Mouse (Mus musculus) forebrain, embryonic 12.5 days (tissue): ENCODE data around the gene Fam222a. TPM values are rescaled to one million over a fixed set of nuclear protein-coding genes. Genes with fewer than 3 reads are reported as not detected.

Experiments
- ATAC-seq: fragments of 200-750 bp; cut with Nextera tagmentation; 2 replicates; pipeline ENCODE4 v1.8.0; 2017; ENCODE audit warnings: moderate TSS enrichment; ENCODE audit not compliant: low FRiP score
- H3K27ac ChIP-seq: fragments of 300-500 bp; sonication (generic); 2 replicates; pipeline ENCODE4 v1.5.1; 2016; ENCODE audit warnings: mild to moderate bottlenecking
- H3K27me3 ChIP-seq: fragments of 300-500 bp; sonication (generic); 2 replicates; pipeline ENCODE4 v1.6.1; 2016; ENCODE audit warnings: mild to moderate bottlenecking
- H3K36me3 ChIP-seq: fragments of 300-500 bp; sonication (generic); replicated peaks from 2 replicates; pipeline ENCODE4 v1.6.1; 2016; ENCODE audit warnings: mild to moderate bottlenecking
- H3K4me1 ChIP-seq: fragments of 300-500 bp; sonication (generic); 2 replicates; pipeline ENCODE4 v1.6.1; 2016
- H3K4me2 ChIP-seq: fragments of 300-500 bp; sonication (generic); 2 replicates; pipeline ENCODE4 v1.6.1; 2016; ENCODE audit warnings: mild to moderate bottlenecking, moderate library complexity
- H3K4me3 ChIP-seq: fragments of 300-500 bp; sonication (generic); replicated peaks from 2 replicates; pipeline ENCODE4 v1.5.1; 2016; ENCODE audit warnings: mild to moderate bottlenecking
- H3K9ac ChIP-seq: fragments of 300-500 bp; sonication (generic); 2 replicates; pipeline ENCODE4 v1.6.1; 2016; ENCODE audit warnings: mild to moderate bottlenecking
- H3K9me3 ChIP-seq: fragments of 300-500 bp; sonication (generic); 2 replicates; pipeline ENCODE4 v1.6.1; 2016
- WGBS: fragments of 180-500 bp; shearing (Covaris S2); methylation state at CpG from one replicate; pipeline ENCODE4 v1.1.7; 2016; 5-methylcytosine and 5-hydroxymethylcytosine counted together
- polyA plus RNA-seq: library from polyadenylated mRNA; unstranded; fragments of >200 nt; fragmentation: Nextera tagmentation; extraction: Ambion mirVana; gene quantifications from 2 replicates; pipeline ENCODE4 v1.2.1, GENCODE M21; 2016

The Fam222a gene
- polyA plus RNA-seq, 1 experiment from 2014 or later: 6.9 TPM

DNA sequence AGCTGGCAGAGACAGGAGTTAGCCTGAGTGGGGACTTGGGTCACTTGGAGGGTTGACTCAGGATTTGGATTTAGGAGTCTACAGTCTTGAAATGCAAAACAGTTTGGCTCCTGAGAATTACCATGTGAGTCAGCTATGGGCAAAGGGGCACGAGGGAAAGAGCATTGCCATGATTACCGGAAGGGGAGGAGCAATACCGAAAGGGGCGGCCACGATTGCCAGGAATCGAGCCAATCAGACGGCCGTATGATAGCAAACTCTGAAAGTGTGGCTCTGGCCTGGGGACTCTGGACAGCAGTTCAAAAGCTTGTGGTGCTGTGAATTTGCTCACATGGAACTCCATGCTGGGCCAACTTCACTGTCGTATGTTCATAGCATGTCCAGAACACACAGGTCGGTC, 18.8 kb upstream of the Fam222a start:
- H3K36me3 ChIP-seq: no peaks in the 10 kb centered on the region
- no peak overlapping the region for H3K27ac ChIP-seq
- no peak overlapping the region for H3K4me3 ChIP-seq
- H3K4me1 ChIP-seq: peaks cover 32% of the 10 kb centered on the region
- ATAC-seq: no peak
- peaks cover 4% of the 10 kb centered on the region; the same call in 1 of the 2 replicates for H3K27me3 ChIP-seq
- no peaks in the 10 kb centered on the region for H3K9me3 ChIP-seq
- no peak overlapping the region for H3K9ac ChIP-seq
- H3K4me2 ChIP-seq: no peak overlapping the region
- 97% methylated on average over 10 of the region's 10 CpGs for WGBS

DNA sequence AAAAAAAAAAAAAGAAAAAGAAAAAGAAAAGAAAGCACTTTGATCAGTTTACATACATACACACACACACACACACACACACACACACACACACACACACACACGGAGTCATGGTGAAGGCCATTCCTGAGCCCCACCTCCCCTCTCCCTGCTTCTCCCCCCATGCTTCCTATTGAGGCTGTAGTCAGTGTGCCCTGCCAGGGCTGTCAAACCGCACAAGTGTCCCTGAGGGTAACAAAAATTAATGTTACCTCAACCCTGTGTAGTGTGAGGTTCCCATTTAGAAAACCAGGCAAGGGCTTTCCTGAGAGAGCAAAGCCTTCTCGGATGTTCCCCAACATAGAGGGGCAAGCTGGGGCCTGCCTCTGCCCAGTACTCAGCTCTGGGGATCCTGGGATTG, 18.0 kb upstream of the Fam222a start:
- Histone ChIP-seq H3K27ac (no peak overlapping the region), H3K36me3 (no peaks in the 10 kb centered on the region), H3K27me3 (peaks cover 8% of the 10 kb centered on the region; the same call in 1 of the 2 replicates), H3K4me2 (no peak overlapping the region), H3K9ac (no peak overlapping the region), H3K4me1 (peaks cover 32% of the 10 kb centered on the region), H3K9me3 (0 out of 2 replicates have a peak, but pooled peaks cover 2% of the 10 kb centered on the region), H3K4me3 (no peak overlapping the region)
- 89% methylated on average over 3 of the region's 3 CpGs for WGBS
- ATAC-seq: no peak

- 42% methylated on average over 7 of the region's 7 CpGs for WGBS
- Histone ChIP-seq H3K27me3 (peaks cover 11% of the 10 kb centered on the region; the same call in 1 of the 2 replicates), H3K36me3 (no peaks in the 10 kb centered on the region), H3K4me2 (no peak overlapping the region), H3K4me3 (no peak overlapping the region), H3K9ac (no peak overlapping the region), H3K4me1 (peaks cover 32% of the 10 kb centered on the region), H3K9me3 (peaks cover 9% of the 10 kb centered on the region; the same call in 1 of the 2 replicates), H3K27ac (0 out of 2 replicates have a peak overlapping the region, but pooled peaks have one; percentile 36)
- no peak for ATAC-seq
Observed at GRCm38 (mm10) chr5:114550431-114550830, 17.4 kb upstream of the Fam222a start.

- Histone ChIP-seq H3K4me2 (no peak overlapping the region), H3K9ac (no peak overlapping the region), H3K36me3 (no peaks in the 10 kb centered on the region), H3K4me1 (peaks cover 32% of the 10 kb centered on the region), H3K27ac (0 out of 2 replicates have a peak overlapping the region, but pooled peaks have one; percentile 36), H3K27me3 (peaks cover 11% of the 10 kb centered on the region; the same call in 1 of the 2 replicates), H3K9me3 (peaks cover 9% of the 10 kb centered on the region; the same call in 1 of the 2 replicates), H3K4me3 (no peak overlapping the region)
- WGBS: 7% methylated on average over 6 of the region's 6 CpGs
- no peak for ATAC-seq
Observed at GRCm38 (mm10) chr5:114550886-114551492, 16.8 kb upstream of the Fam222a start.

DNA sequence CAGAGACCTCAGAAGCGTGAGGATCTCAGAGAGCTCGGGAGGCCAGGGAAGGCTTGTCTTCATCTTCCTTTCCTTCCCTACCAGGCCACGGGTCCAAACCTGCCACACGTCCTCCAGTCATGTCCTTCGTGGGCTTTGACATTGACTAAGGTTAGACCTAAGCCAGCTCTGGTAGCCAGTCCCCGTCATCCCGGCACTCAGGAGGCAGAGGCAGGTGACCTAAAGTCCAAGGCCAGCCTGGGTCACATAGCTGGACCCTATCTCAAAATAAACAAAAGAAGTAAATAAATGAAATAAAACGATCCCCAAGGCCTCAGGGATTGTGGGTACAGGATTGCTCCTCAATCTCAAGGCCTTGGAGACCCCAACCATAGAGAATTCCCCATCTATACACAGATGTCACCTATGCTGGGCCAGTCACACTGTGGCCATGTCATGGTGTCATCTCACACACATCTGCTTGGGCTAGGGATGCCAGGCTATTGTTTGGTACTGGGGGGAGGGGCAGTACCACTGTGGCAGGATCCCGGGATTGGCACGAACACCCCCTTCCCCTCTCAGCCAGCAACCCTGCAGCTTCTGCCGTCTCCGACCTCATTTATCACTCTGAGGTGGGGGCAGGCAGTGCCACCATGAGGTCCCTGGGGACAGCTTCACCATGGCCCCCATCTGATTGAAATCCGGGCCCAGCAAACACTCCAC, 15.2 kb upstream of the Fam222a start:
- H3K4me2 ChIP-seq: no peak overlapping the region
- H3K9ac ChIP-seq: no peak overlapping the region
- no peaks in the 10 kb centered on the region for H3K36me3 ChIP-seq
- WGBS: 75% methylated on average over 13 of the region's 13 CpGs
- peaks cover 9% of the 10 kb centered on the region; the same call in 1 of the 2 replicates for H3K9me3 ChIP-seq
- H3K27ac ChIP-seq: no peak overlapping the region
- no peak overlapping the region for H3K4me3 ChIP-seq
- peaks cover 11% of the 10 kb centered on the region; the same call in 1 of the 2 replicates for H3K27me3 ChIP-seq
- peaks cover 34% of the 10 kb centered on the region for H3K4me1 ChIP-seq
- ATAC-seq: no peak

- Histone ChIP-seq H3K9me3 (peaks cover 9% of the 10 kb centered on the region; the same call in 1 of the 2 replicates), H3K9ac (no peak overlapping the region), H3K27me3 (peaks cover 11% of the 10 kb centered on the region; the same call in 1 of the 2 replicates), H3K4me3 (no peak overlapping the region), H3K4me1 (peaks cover 44% of the 10 kb centered on the region), H3K4me2 (no peak overlapping the region), H3K36me3 (no peaks in the 10 kb centered on the region), H3K27ac (no peak overlapping the region)
- ATAC-seq: no peak
- 48% methylated on average over 8 of the region's 8 CpGs for WGBS
Observed at GRCm38 (mm10) chr5:114553706-114554105, 14.1 kb upstream of the Fam222a start.

- Histone ChIP-seq H3K36me3 (no peaks in the 10 kb centered on the region), H3K4me2 (no peak overlapping the region), H3K4me3 (no peak overlapping the region), H3K9ac (no peak overlapping the region), H3K27ac (no peak overlapping the region), H3K9me3 (peaks cover 9% of the 10 kb centered on the region; the same call in 1 of the 2 replicates), H3K4me1 (peaks cover 46% of the 10 kb centered on the region), H3K27me3 (peaks cover 11% of the 10 kb centered on the region; the same call in 1 of the 2 replicates)
- ATAC-seq: no peak
- WGBS: 88% methylated on average over 2 of the region's 2 CpGs
Observed at GRCm38 (mm10) chr5:114555424-114555823, 12.4 kb upstream of the Fam222a start.

DNA sequence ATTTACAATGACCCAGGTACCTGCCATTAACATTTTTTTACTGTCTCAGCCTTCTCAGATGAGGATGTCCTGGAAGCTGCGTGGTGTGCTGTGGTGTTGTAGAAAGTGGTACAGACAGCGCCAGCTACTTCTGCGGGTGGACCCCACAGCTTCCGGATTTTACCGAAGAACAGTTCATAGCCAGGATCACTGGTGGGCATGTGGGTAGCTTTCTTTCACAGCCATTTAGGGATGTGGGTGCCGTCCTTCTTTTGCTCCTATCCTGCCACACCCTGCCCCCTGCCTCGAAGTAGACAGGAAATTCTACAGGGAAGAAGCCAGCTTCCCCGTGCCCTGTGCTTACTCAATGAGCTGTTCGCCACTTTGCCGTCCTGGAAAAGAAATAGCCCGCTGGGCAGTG, 11.7 kb upstream of the Fam222a start:
- H3K9me3 ChIP-seq: peaks cover 9% of the 10 kb centered on the region; the same call in 1 of the 2 replicates
- no peaks in the 10 kb centered on the region for H3K36me3 ChIP-seq
- H3K4me2 ChIP-seq: no peak overlapping the region
- no peak overlapping the region for H3K9ac ChIP-seq
- ATAC-seq: no peak
- H3K4me1 ChIP-seq: peaks cover 46% of the 10 kb centered on the region
- WGBS: 80% methylated on average over 11 of the region's 11 CpGs
- H3K27me3 ChIP-seq: peaks cover 11% of the 10 kb centered on the region; the same call in 1 of the 2 replicates
- no peak overlapping the region for H3K4me3 ChIP-seq
- no peak overlapping the region for H3K27ac ChIP-seq

DNA sequence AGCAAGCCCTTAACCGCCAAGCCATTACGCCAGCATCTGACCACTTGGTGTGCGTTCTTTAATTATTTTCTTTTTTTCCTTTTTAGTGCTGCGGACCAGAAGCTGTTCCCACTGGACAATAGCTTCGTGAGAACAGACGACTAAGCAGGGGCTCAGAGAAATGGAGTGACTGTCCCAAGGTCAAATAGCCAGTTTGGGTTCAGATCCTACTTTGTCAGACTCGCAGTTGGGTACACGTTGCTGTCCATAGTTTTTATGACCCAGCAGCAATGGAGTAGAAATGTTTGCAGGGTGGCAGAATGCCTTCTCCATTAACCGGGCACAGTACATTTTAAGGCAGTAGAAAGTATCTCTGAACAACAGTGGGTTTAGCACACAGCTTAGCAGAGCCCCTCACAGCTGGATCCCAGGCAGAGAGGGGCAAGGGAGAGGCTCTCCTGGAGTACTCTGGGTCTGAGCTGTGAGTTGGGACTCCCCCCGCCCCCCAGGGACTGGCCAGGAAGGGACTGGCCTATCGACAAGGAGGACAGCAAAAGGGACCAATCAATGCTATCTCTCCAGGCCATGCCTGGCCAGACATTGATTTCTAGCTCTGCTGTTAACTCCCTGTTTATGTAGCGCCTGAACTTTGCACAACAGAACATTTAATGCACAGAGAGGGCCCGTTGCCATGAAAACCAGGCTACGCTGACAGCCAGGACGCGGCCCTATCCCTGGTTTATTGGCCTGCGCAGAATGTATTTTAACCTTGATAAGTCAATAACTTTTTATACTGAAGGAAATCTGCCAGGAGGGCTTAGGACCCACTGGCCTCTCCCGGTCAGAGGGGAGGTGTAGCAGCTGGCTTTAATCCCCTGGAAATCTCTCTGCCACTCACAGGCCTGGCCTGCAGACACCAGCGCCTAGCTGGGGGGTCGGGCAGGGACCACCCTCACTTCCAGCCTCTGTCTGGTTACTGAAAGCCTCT, 9.8 kb upstream of the Fam222a start:
- Histone ChIP-seq H3K9me3 (peaks cover 9% of the 10 kb centered on the region; the same call in 1 of the 2 replicates), H3K27me3 (0 out of 2 replicates have a peak, but pooled peaks cover 7% of the 10 kb centered on the region), H3K4me1 (peaks cover 35% of the 10 kb centered on the region), H3K36me3 (no peaks in the 10 kb centered on the region), H3K27ac (no peak overlapping the region), H3K4me2 (no peak overlapping the region), H3K9ac (no peak overlapping the region), H3K4me3 (no peak overlapping the region)
- WGBS: 50% methylated on average over 20 of the region's 20 CpGs
- 0 out of 2 replicates have a peak, but pooled peaks have one; percentile 36 for ATAC-seq

DNA sequence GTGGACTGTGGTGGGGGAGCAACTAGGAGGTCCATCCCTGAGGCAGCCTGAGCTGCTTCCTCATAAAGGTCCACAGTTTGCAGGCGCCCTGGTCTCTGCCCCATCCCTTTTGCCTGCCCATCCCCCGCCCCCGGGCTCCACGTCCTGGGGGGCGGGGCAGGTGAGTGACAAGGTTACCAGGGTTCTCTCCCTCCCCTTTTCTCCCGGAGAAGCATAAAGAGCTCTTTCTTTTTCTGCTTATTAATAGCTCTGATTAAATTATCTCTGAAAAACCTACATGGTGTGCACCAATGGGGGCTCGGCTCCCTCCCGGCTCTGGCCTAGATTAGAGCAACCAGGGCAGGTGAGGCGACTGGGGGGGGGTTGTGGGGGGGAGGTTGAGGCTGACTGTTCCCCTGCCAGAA, 7.3 kb upstream of the Fam222a start:
- whole genome bisulfite sequencing: 20% methylated on average over 9 of the region's 9 CpGs
- Histone ChIP-seq H3K4me1 (peaks cover 33% of the 10 kb centered on the region), H3K36me3 (no peaks in the 10 kb centered on the region), H3K9me3 (0 out of 2 replicates have a peak, but pooled peaks cover 4% of the 10 kb centered on the region), H3K27me3 (peaks cover 10% of the 10 kb centered on the region), H3K9ac (no peak overlapping the region), H3K4me2 (peak overlapping the region; percentile 15), H3K4me3 (no peak overlapping the region), H3K27ac (peak overlapping the region; percentile 10; the same call in 1 of the 2 replicates)
- no peak for ATAC-seq

DNA sequence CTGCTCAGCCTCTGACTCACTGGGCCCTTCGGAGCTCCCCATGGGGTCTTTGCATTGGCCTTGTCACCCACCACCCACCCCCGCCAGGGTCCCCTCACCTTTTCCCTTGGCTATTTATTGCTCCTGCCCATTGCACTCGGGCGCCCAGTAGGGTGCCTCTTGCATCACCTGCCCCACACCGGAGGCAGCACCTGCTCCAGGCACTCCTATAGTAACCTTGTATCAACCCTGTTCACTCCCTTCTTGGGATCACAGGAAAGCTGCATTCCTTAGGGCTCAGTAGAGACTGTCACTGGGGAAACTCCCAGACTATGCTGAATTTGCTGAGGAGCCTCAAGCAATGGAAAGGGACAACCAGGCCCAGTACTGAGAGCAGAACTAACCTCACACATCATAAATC, 6.9 kb upstream of the Fam222a start:
- peaks cover 13% of the 10 kb centered on the region for H3K27me3 ChIP-seq
- 61% methylated on average over 5 of the region's 5 CpGs for WGBS
- H3K27ac ChIP-seq: peak overlapping the region; percentile 10; the same call in 1 of the 2 replicates
- ATAC-seq: no peak
- no peak overlapping the region for H3K9ac ChIP-seq
- H3K4me2 ChIP-seq: no peak overlapping the region
- peaks cover 34% of the 10 kb centered on the region for H3K4me1 ChIP-seq
- H3K4me3 ChIP-seq: no peak overlapping the region
- H3K36me3 ChIP-seq: no peaks in the 10 kb centered on the region
- 0 out of 2 replicates have a peak, but pooled peaks cover 4% of the 10 kb centered on the region for H3K9me3 ChIP-seq
